Mouse (Mus musculus): ENCODE measurements at regions not wholly inside any gene's neighbourhood (a gene's known extent, or its start where the extent isn't known, plus 50 kb on each side); places are given as distances from the start of the nearest gene placed in this dataset.

DNA sequence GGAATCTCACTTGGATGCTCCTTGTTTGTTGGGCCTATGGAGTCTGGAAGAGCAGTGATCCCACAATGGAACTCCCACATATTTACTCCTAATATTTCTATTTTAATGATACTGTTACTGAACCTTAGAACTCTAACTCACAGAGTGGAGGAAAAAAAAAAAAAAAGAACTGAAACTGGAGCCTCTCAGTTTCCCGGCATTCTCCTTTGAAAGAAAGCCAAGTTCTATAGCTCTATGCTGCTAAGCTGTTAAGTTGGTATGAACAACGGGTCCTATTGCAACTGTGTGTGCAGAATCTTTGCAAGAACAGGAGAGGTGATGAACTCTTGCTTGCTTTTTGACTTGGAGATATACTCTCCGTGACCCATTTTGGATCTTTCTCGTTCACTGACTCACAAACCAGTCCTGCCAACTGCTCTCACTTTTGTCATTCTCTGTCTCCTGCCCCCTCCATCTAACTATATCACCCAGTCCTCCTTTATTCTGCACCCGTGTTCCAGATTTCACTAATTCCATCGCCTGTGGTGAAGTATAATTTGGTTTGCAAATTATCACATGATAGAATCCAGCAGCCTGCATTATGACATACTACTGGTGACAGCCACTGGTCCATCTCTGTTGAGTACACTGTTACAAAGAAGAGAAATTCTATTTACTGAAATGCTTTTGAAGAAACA is 92.6 kb upstream of the Ctsc start:
- no peak for DNase-seq (ENCODE audit: low spot score in 2 of 2)

- no peak for DNase-seq (ENCODE audit: low spot score in 2 of 2)
These were observed 90.3 kb upstream of the Ctsc start for GRCm38 (mm10) chr7:88187555-88187954.

DNA sequence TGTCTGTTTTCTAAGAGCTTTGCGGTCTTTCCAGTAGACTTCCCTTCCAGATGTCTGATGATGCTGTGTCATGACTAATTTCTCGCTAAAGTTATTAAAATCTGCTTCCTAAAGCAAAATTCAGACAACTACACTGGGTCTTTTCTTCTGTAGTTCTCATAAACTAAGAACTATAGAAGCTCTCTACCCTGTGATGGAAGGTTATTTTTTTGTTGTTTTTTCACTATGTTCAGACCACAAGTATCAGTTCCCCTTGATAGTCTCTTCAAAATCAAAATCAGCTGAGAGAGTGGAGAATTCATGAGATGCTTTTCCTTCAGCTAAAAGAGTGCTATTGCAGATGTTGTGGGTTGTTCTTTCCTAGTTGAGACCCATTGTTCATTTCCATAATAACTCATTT is 85.1 kb upstream of the Ctsc start:
- DNase-seq (ENCODE audit: low spot score in 2 of 2) = no peak

DNA sequence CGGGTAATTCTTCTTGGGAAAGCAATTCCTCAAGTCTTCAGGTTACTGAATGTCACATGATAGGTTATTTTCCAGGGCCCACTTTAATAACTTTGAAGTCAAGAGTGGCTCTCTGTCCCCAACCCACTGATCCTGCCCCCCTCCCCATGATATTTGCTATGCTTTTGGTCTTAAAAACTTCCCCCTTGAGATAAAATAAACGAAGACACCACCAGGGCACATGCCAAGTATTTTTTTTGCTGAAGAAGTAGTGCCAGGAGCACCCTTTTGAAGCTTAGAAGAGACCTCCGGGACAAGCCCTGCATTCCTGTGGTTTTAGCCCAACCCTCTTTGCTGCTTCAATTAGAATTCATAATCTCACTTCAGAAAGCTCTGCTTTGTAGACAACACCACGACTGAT is 78.8 kb upstream of the Ctsc start:
- no peak for DNase-seq (ENCODE audit: low spot score in 2 of 2)

- DNase-seq (ENCODE audit: low spot score in 2 of 2) = peak in 1 of 2 experiments; percentile 30
These were observed 77.9 kb upstream of the Ctsc start for GRCm38 (mm10) chr7:88199929-88200538.

- DNase-seq (ENCODE audit: low spot score in 2 of 2) = no peak
These were observed 76.1 kb upstream of the Ctsc start for GRCm38 (mm10) chr7:88201658-88202364.

DNA sequence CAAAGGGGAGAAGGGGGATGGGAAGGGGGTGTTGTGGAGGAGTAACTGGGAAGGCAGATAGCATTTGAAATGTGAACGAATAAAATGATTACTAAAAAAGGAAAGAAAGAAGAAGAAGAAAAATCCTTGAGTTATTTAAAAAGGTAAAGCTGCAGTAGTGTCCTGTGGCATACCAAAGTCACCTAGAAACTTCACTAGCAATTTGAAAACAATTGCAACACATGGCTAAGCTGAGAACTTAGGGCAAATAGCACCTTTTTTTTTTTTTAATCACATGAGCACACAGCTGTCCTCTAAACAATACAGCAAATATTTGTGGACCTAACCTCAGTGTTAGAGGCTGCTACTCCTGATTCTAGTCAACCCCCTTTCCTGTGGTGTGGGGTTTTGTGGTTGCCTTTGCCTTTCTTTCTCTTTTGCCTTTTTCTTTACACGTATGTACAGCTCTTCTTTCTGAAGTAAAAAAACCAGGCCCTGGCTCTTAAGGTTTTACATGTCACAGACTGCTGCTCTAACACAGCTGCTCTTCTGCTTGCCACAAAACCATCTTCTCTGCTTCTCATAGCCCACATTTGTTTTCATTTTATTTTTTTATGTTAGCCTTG is 71.6 kb upstream of the Ctsc start:
- no peak for DNase-seq (ENCODE audit: low spot score in 2 of 2)

DNA sequence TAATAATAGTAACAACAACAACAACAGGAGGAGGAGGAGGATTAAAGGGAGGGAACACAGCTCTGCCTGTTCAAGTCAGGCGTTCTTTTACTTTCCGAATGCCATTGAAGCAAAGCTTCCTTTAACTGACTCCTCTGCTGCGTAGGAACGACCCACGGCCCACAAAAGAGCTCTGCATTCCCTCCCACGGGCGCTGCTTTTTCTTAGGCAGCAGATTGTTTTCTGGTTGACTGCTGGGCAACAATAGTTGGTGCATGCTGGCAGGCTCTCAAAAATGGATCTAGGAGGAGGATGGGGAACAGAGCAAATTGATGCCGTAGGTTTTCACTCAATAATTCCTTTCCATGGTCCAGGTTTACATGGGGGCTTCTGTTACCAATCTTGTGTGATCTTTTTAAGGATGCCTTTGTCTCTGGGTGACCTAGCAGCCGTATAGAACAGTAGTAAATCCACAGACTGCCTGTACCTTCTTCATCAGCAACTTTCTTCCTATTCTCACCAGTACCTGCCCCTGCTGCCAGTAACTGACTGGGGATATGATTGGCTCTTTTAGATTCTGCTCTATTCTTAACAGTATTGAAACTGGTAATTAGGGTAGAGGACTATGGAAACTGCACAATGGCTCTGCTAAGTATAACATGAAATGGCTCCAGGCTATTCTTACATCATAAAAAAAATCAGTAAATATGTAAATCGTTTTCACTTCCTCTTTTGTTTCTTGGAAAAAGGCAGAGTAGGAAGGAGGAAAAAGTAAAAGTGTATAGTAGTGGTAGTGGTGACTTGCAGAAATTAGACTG is 70.8 kb upstream of the Ctsc start:
- peak in 1 of 2 experiments; percentile 22 for DNase-seq (ENCODE audit: low spot score in 2 of 2)

DNA sequence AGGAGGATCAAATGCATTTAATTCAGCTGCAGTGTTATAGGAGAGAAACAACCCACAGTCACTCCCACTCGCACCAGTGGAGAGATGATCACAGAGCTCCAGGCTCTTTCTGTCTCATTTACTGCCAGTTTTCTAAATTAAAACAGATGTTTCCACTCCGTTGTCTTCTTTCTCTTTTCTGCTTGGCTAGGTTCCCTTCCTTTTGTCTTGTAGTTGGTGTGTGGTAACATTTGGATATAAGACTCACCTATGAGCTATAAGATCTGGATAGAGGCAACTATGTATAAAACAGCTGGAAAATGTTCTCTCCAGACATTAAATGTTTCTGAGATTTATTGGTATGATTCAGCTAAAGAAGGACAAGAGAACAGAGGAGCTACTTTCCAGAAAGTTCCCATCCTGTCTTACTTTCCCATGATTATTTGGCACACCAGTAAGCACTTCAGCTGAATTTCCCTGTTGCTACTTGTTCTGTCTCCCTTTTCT is 63.1 kb upstream of the Ctsc start:
- DNase-seq (ENCODE audit: low spot score in 2 of 2) = peak in 1 of 2 experiments; percentile 32

DNA sequence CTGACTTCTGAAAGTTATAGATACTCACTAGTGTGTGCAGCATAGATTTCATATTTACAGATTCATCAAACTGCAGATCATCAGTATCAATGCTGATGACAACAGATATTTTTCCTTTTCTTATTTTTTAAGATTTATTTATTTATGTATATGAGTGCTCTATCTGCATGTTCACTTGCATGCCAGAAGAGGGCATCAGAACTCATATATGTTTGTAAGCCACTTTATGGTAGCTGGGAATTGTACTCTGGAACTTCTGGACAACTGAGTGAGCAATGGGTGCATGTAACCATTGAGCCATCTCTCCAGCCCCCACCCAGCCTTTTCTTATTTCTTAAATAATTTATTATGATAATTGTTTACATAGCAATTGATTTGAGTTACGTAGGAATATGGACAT is 62.5 kb upstream of the Ctsc start:
- no peak for DNase-seq (ENCODE audit: low spot score in 2 of 2)

DNA sequence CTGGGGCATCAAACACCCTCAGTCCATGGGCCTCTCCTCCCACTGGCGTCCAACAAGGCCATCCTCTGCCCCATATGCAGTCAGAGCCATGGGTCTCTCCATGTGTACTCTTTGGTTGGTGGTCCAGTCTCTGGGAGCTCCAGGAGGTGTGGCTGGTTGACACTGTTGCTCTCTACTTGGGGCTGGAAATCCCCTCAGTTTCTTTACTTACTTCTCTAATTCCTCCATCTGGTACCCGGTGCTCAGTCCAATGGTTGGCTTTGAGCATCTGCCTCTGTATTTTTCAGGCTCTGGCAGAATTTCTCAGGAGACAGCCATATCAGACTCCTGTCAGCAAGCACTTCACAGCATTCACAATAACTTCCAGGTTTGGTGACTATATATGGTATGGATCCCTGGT is 55.7 kb upstream of the Ctsc start:
- DNase-seq (ENCODE audit: low spot score in 2 of 2) = no peak

- no peak for DNase-seq (ENCODE audit: low spot score in 2 of 2)
These were observed 52.1 kb upstream of the Ctsc start for GRCm38 (mm10) chr7:88225800-88226199.
